Mouse (Mus musculus) midbrain, embryonic 10.5 days (tissue): ENCODE measurements around the gene Fam178b. TPM values are rescaled to one million over a fixed set of nuclear protein-coding genes. Genes with fewer than 3 reads are reported as not detected.

Experiments
- DNase-seq: peaks from one replicate; pipeline ENCODE4 v3.0.0-alpha.2; 2017; ENCODE audit warnings: low spot score
- H3K27ac ChIP-seq: fragments of 300-500 bp; sonication (generic); replicated peaks from 2 replicates; pipeline ENCODE4 v1.5.1; 2016; ENCODE audit warnings: mild to moderate bottlenecking
- H3K27me3 ChIP-seq: fragments of 300-500 bp; sonication (generic); 2 replicates; pipeline ENCODE4 v1.6.1; 2016; ENCODE audit warnings: low read depth, mild to moderate bottlenecking; ENCODE audit not compliant: poor library complexity, severe bottlenecking
- H3K36me3 ChIP-seq: fragments of 300-500 bp; sonication (generic); 2 replicates; pipeline ENCODE4 v1.6.1; 2016; ENCODE audit warnings: mild to moderate bottlenecking, moderate library complexity
- H3K4me1 ChIP-seq: fragments of 300-500 bp; sonication (generic); 2 replicates; pipeline ENCODE4 v1.6.1; 2016
- H3K4me3 ChIP-seq: fragments of 300-500 bp; sonication (generic); 2 replicates; pipeline ENCODE4 v1.5.1; 2016; ENCODE audit warnings: mild to moderate bottlenecking, moderate library complexity
- H3K9me3 ChIP-seq: fragments of 300-500 bp; sonication (generic); replicated peaks from 2 replicates; pipeline ENCODE4 v1.6.1; 2016; ENCODE audit warnings: mild to moderate bottlenecking
- WGBS: fragments of 180-500 bp; shearing (Covaris S2); methylation state at CpG from one replicate; pipeline ENCODE4 v1.1.7; 2016; 5-methylcytosine and 5-hydroxymethylcytosine counted together
- polyA plus RNA-seq: library from polyadenylated mRNA; unstranded; fragments of >200 nt; fragmentation: Nextera tagmentation; extraction: Ambion mirVana; gene quantifications from 2 replicates; pipeline ENCODE4 v1.2.1, GENCODE M21; 2016

The Fam178b gene
- polyA plus RNA-seq, 1 experiment from 2014 or later, result 0.33 TPM

DNA sequence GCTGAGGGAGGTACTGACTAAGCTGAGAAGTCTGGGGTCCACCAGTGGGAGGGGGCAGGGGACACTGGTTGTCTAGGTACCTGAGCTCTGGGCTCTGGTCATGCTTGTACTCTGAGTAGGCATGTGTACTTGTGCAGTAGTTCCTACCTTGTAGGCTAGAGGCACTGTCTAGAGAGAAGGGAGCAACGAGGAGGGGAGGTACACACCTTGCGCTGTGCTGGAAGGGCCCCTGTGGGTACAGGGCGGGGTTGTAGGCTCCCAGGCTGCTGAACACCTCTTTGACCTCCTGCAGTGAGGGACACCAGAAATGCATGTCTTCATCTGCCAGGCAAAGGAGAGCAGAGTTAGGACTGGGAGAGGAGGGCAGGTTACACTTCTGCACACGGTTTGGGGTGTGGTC, 74.8 kb downstream of the Fam178b start:
- WGBS, result 81% methylated on average over 4 of the region's 4 CpGs
- no peaks in the 10 kb centered on the region for H3K9me3 ChIP-seq
- no peak overlapping the region for H3K27ac ChIP-seq
- H3K27me3 ChIP-seq, result no peaks in the 10 kb centered on the region
- H3K4me1 ChIP-seq, result peaks cover 7% of the 10 kb centered on the region; the same call in 1 of the 2 replicates
- no peak overlapping the region for H3K4me3 ChIP-seq
- DNase-seq, result no peak
- H3K36me3 ChIP-seq, result no peaks in the 10 kb centered on the region

DNA sequence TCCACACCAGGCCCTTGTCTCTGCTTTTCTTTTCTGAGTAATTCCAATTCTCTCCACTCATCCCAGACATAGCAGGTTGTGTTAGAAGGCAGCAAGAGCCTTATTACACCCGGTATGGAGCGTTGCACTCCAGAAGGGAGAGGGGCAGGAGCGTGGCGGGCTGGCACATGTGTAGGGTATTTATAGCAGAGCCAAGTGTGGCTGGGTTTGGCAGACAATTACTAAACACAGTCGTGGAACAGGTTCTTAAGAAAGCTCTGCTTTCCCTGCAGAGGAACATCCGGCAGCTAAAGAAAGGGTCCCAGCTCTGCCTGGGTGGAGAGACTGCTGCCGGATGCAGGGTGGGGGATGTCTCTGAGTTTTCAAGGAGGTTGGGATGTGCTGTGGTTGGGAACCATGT, 76.0 kb downstream of the Fam178b start:
- Histone ChIP-seq H3K27ac (no peak overlapping the region), H3K36me3 (no peaks in the 10 kb centered on the region), H3K4me3 (no peak overlapping the region), H3K9me3 (no peaks in the 10 kb centered on the region), H3K27me3 (no peaks in the 10 kb centered on the region), H3K4me1 (peaks cover 7% of the 10 kb centered on the region; the same call in 1 of the 2 replicates)
- 83% methylated on average over 7 of the region's 7 CpGs for WGBS
- DNase-seq, result no peak

DNA sequence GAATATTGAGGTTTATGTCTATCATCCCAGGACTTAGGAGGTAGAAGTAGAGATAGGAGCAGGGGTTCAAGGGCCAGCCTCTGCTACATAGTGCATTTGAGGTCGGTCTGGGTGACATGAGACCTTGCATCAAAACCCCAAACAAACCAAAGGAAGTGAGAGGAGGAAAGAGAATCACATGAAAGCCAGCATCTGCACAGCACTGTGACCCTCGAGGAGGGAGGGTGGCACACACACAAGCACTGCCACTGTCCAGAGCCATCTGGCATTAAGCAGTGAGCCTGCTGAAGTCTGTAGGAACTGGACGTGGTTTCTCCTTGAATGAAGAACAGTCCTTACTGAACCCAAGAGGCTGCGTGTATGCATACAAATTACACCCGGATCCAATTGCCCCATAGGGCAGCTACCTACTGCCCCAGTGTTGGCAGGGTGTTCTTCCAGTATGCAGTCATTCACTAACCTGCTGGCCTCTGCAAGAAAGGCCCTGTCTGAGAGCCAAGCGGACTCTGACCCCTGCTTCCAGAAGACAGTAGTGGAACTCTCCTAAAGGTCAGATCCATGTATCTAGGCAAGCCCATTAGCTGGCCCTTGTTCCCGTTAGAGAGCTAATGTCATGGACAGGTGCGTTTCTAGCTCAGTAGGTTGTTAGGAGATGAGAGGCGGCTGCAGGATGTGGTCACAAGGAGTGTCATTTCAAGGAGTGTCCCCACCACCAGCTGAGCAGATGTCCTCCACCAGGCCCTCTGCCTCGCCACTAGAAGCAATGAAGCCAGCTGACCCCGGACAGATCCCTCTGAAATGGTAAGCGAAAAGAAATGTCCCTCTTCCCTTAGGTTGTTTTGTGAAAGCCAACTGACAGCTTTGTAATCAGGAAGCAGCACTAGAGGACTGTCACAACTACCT, 78.5 kb downstream of the Fam178b start:
- Histone ChIP-seq H3K27me3 (no peaks in the 10 kb centered on the region), H3K27ac (no peak overlapping the region), H3K36me3 (no peaks in the 10 kb centered on the region), H3K9me3 (no peaks in the 10 kb centered on the region), H3K4me3 (no peak overlapping the region), H3K4me1 (no peaks in the 10 kb centered on the region; the same call in 1 of the 2 replicates)
- 89% methylated on average over 12 of the region's 12 CpGs for WGBS
- no peak for DNase-seq

DNA sequence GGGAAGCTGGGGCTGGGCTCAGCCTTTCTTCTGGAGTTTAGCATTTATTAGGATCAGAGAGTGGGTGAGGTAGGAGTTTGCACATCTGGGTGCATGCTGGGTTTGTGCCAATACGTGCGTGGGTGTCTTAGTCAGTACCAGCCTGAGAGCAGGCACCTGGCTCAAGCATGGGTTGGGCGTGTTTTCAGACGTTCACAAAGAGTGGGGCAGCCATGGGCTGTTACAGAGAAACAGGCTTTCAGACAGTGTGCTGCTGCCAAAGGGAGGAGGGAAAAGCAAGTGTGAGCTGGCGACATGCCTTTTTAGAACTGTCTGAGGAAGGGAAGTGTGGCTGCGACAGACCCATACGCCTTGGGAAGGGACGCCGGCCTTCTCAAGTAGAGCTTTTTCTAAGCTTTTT, 79.6 kb downstream of the Fam178b start:
- no peaks in the 10 kb centered on the region for H3K36me3 ChIP-seq
- no peak for DNase-seq
- H3K27me3 ChIP-seq, result no peaks in the 10 kb centered on the region
- H3K4me3 ChIP-seq, result no peak overlapping the region
- no peaks in the 10 kb centered on the region; the same call in 1 of the 2 replicates for H3K4me1 ChIP-seq
- no peaks in the 10 kb centered on the region for H3K9me3 ChIP-seq
- WGBS, result 82% methylated on average over 9 of the region's 9 CpGs
- H3K27ac ChIP-seq, result no peak overlapping the region

DNA sequence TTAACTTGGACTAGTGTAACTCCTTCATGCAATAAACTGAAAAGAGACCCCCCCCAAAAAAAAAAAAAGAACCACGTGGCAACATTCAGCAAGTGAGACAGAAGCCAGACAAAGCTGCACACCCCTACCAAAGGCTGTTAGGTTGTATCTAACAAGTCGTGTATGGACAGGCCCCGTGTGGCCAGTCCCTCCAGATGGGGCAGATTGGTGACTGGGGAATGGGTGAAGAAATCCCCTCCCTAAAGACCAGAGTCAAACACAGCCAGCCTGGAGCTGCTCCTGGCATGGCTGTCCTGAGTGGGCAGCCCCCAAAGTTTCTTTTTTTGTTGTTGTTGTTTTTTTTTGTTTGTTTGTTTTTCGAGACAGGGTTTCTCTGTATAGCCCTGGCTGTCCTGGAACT, 80.7 kb downstream of the Fam178b start:
- no peak for DNase-seq
- no peaks in the 10 kb centered on the region for H3K9me3 ChIP-seq
- no peaks in the 10 kb centered on the region; the same call in 1 of the 2 replicates for H3K4me1 ChIP-seq
- no peak overlapping the region for H3K4me3 ChIP-seq
- H3K27ac ChIP-seq, result no peak overlapping the region
- WGBS, result 71% methylated on average over 4 of the region's 4 CpGs
- H3K27me3 ChIP-seq, result no peaks in the 10 kb centered on the region
- no peaks in the 10 kb centered on the region for H3K36me3 ChIP-seq

DNA sequence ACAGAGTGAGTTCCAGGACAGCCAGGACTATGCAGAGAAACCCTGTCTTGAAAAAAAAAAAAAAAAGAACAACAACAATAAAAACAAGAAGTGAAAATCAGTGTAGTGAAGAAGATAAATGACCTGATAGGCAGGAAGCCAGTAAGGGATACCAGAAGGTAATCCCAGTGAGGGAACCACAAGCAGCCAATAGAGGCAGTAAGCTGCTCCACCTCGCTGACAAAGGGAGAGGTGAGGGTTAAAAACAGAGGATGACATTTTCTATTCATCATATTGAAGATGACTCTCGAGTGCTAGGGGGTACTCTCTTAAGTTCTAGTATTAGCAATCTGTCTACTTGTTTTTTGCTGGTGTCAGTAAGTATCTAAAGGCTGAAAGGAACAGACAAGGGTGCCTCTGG, 84.6 kb downstream of the Fam178b start:
- no peak for DNase-seq
- no peak overlapping the region for H3K27ac ChIP-seq
- 74% methylated on average over 2 of the region's 2 CpGs for WGBS
- peaks cover 17% of the 10 kb centered on the region for H3K4me1 ChIP-seq
- H3K4me3 ChIP-seq, result no peak overlapping the region
- no peaks in the 10 kb centered on the region for H3K36me3 ChIP-seq
- H3K27me3 ChIP-seq, result no peaks in the 10 kb centered on the region
- H3K9me3 ChIP-seq, result no peaks in the 10 kb centered on the region

DNA sequence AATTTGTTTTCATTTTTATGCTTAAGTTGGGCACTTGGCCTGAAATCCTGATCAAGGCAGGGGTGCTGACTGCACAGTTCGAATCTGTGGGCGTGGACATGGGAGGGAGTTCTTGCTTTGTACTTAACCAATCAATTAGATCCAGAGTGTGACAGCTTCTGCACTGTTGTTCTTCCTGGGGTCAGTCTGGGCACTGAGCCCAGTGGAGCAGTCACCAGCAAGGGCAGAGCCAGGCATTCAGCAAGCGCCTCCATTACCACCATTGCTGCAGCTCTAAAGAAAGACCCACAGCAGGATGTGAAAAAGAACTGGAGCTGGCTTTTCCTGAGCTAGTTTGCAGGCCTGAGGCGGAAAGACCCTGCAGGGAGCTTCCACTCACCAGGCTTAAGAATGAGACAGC, 86.9 kb downstream of the Fam178b start:
- DNase-seq, result peak; percentile 54
- no peaks in the 10 kb centered on the region for H3K27me3 ChIP-seq
- no peaks in the 10 kb centered on the region for H3K9me3 ChIP-seq
- peak overlapping the region; percentile 2; the same call in 1 of the 2 replicates for H3K4me3 ChIP-seq
- no peaks in the 10 kb centered on the region for H3K36me3 ChIP-seq
- H3K4me1 ChIP-seq, result peaks cover 31% of the 10 kb centered on the region
- 15% methylated on average over 4 of the region's 4 CpGs for WGBS
- peak overlapping the region; percentile 67 for H3K27ac ChIP-seq

DNA sequence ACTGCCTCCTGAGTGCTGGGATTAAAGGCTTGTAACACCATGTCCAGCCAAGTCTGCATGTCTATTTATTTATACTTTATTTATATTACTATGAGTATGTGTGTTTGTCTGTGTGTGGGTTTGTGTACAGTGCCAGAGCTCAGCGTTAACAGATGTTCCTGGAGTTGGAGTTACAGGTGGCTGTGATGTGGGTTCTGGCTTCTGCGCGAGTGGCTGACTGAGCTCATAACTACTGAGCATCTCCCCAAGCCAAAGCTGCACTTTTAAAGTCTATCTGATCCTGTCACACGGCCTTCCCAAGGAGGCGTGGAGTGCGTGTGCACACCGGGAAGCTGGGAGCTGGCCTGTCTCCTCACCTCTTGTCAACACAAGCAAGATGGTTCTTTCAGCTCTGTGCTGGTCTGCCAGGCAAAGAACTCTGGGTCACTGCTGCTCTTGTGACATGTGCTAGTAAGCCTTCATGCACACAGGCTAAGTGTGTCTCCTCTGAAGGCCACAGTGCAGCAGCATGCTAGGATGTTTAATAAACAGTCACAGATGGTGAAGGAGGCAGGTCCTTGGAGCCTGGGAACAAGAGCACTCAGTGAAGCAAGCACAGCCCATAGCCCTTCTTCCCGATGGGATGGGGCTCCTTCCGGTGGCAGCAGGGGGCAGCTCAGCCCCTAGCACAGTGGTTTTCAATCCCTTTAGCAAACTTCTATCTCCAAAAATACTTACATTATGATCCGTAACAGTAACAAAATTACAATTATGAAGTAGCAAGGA, 87.6 kb downstream of the Fam178b start:
- Histone ChIP-seq H3K36me3 (no peaks in the 10 kb centered on the region), H3K4me3 (no peak overlapping the region), H3K4me1 (peaks cover 34% of the 10 kb centered on the region), H3K9me3 (no peaks in the 10 kb centered on the region), H3K27me3 (no peaks in the 10 kb centered on the region), H3K27ac (peak overlapping the region; percentile 67)
- 61% methylated on average over 10 of the region's 10 CpGs for WGBS
- no peak for DNase-seq

DNA sequence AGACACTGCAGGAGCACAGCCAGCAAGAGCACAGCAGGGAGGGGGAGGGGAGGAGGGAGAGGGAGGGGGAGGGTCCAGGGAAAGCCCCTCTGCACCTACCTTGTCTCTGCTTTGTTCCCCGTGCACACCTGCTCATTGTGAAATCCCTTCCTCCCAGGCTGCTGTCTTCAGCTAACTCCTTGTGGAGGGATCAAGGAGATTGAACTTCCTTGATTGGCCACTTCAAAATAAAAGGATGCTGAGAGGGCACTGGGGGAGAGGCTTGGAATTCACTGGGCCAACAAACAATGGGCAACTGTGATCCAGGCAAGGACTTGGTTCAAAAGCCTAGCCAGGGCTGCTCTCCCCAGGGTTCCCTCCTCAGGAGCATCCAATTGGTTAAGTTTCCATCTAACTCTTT, 89.9 kb downstream of the Fam178b start:
- Histone ChIP-seq H3K4me1 (peaks cover 57% of the 10 kb centered on the region), H3K4me3 (no peak overlapping the region), H3K9me3 (no peaks in the 10 kb centered on the region), H3K27ac (no peak overlapping the region; the same call in 1 of the 2 replicates), H3K27me3 (no peaks in the 10 kb centered on the region), H3K36me3 (no peaks in the 10 kb centered on the region)
- 15% methylated on average over 1 of the region's 1 CpGs for WGBS
- no peak for DNase-seq

DNA sequence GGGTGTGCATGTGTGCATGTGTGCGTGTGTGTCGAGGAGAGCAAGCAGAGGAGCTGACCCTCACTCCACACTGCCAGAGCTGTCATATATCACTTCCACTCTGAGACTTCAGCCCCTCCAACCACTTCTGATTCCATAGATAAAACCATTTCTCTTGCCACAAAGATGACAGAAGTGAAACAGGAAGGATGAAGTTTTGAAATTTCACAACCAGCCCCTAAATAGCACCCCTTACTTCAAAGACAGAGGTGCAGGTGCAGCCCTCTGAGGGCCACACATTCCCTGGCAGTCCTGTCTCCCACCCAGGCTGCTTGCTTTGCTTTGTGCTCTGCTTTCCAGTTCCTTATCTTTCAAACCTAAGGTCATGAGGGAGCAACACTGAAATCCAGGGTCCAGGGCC, 91.6 kb downstream of the Fam178b start:
- DNase-seq, result no peak
- WGBS, result 86% methylated on average over 2 of the region's 2 CpGs
- Histone ChIP-seq H3K4me1 (peaks cover 62% of the 10 kb centered on the region), H3K36me3 (no peaks in the 10 kb centered on the region), H3K9me3 (no peaks in the 10 kb centered on the region), H3K27ac (no peak overlapping the region; the same call in 1 of the 2 replicates), H3K27me3 (no peaks in the 10 kb centered on the region), H3K4me3 (no peak overlapping the region)

DNA sequence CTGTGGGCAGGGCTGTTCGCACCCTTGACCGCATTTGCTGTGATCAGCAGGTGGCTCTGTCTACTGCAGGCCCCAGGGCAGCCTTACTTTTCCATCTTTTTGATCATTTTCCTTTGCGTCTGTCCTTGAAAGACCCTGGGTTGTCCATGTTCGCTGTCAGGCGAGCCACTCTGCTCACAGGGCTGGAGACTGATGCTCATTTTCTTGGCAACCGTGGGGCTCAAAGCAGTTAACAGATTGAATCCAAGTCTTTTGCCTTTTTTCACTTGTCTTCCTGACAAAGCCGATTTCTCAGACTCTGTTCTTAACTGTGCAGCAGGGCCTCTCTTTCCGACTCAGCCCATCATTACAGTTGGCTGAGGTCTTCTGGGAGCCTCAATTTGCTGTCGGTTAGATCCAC, 92.3 kb downstream of the Fam178b start:
- Histone ChIP-seq H3K9me3 (no peaks in the 10 kb centered on the region), H3K4me1 (peaks cover 62% of the 10 kb centered on the region), H3K36me3 (no peaks in the 10 kb centered on the region), H3K27me3 (no peaks in the 10 kb centered on the region), H3K4me3 (no peak overlapping the region), H3K27ac (peak overlapping the region; percentile 67)
- 76% methylated on average over 9 of the region's 9 CpGs for WGBS
- no peak for DNase-seq

DNA sequence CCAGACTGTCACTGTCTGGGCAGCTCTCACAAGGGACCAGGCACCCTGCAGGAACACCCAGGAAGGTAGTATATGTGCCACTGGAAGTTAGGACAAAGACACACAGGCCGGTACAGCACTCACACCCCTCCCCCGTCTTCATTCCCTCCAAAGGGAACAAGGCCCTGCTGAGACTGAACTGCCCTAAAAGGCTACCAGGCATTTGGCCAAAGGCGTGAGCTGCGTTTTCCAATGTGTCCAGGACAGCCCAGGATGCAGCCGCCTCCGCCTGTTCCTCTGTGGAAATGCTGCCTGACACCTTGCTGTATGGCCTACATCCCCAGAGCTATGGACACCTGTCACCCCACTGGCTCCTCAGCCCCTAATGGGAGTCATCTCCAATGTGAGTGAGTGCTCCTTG, 93.5 kb downstream of the Fam178b start:
- no peak overlapping the region for H3K4me3 ChIP-seq
- no peak for DNase-seq
- H3K36me3 ChIP-seq, result no peaks in the 10 kb centered on the region
- 40% methylated on average over 6 of the region's 6 CpGs for WGBS
- H3K27me3 ChIP-seq, result no peaks in the 10 kb centered on the region
- H3K9me3 ChIP-seq, result no peaks in the 10 kb centered on the region
- peaks cover 55% of the 10 kb centered on the region for H3K4me1 ChIP-seq
- peak overlapping the region; percentile 67 for H3K27ac ChIP-seq
